Mouse (Mus musculus): ENCODE data around the gene Gm21970.

Gene Gm21970

DNA sequence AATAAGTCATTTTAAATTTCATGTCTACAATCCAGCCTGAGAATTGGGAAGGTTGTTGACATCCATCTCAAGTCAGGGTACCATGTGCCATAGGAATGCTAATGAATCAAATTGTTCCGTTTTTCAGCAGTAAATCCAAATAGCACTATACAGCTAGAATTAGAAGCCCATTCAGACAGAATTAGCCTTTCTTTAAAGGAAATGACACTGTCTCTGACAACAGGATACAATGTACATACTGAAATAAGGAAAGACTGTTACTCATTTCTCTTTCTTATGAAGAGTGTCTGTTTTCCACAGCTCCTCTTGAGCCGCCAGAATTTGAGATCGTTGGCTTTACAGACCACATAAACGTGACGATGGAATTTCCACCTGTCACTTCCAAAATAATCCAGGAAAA lies at the start of gene Gm21970:
Gene Gm21970, plus strand, starts transcription at position 301 of the 400 bp plus-strand sequence.
- no peak for DNase-seq (ENCODE audit: extremely low read depth, insufficient read length, low spot score)

GRCm38 (mm10) chr16:91346491-91346890 lies 45.0 kb upstream of the Gm21970 start:
- DNase-seq (ENCODE audit: extremely low read depth, insufficient read length, low spot score) = no peak

DNA sequence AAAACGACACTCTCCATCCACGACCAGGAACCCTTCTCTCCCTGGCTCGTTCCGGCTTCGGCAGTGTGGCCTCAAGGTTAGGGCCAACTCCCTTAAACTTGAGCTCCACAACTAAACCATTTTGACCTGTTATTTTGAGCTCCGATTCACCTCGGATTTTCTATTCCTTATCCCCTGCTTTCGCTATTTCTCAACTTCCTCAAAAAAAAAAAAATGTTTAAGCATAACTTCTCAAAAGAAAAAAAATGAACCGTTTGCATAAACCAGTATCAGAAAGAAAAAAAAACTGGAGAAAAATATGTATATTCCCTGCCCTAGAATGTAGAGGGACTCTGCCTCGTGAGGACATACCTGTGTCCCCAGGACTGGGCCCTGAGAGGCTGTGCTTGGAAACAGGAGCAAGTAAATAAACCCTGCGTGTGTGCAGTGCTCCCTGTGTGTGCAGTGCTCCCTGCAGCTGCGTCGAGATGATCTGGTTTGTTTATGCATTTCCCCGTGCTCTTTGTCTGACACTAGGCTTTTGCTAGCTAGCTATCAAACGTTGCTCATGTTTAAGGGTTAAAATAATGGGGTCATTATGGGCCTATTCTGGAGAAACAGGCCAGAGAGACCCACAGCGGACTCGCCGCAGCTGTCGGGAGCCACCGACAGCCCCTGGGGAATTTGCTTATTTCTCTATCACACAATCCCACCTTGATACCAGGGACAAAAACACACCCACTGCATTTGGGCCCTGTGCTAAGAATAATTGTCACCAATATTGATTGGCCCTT lies 43.8 kb upstream of the Gm21970 start:
- DNase-seq (ENCODE audit: extremely low read depth, insufficient read length, low spot score) = no peak

- DNase-seq (ENCODE audit: extremely low read depth, insufficient read length, low spot score) = no peak
These were observed 43.3 kb upstream of the Gm21970 start for GRCm38 (mm10) chr16:91348264-91348565.

- DNase-seq (ENCODE audit: extremely low read depth, insufficient read length, low spot score) = no peak
These were observed 42.8 kb upstream of the Gm21970 start for GRCm38 (mm10) chr16:91348588-91349330.

DNA sequence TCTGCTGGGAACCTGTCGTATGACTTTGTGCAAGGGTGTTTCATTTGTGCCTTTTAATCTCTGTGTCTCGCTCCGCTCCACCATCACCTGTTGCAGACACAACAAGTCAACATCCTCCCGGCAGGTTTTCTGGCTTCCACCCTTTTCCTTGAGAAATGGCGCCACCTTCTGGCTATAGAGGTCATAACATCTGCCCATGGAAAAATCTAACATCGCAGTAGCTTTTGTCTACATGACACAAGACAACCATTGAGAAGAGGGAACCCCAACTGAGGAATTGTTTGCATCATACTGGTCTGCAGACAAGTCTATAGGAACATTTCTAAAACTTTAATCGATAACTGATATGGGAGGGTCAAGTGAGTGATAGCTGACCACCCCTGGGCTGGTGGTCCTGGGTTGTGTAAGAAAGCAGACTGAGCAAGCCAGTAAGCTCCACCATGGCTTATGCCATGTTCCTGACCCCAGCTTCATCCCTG lies 39.4 kb upstream of the Gm21970 start:
- DNase-seq (ENCODE audit: extremely low read depth, insufficient read length, low spot score) = no peak

DNA sequence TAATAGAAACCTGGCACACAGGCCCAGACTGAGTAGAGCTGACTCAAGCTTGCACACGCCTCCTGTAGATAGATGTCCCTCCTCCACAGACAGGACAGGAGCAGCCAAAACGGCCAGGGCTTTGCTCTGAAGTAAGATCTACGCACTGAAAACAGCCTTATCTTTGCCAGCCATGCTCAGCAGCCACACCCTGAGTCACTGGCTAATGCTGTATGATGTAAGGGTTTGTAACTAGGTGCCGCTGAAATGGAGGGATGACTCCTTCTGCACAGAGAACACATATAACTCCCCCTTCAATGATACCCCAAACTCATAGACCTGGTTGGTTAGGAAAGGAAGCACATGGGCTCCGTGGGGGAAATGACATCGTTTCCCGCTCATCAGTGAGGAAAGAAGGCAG lies 38.8 kb upstream of the Gm21970 start:
- no peak for DNase-seq (ENCODE audit: extremely low read depth, insufficient read length, low spot score)

- no peak for DNase-seq (ENCODE audit: extremely low read depth, insufficient read length, low spot score)
These were observed 38.3 kb upstream of the Gm21970 start for GRCm38 (mm10) chr16:91353177-91353576.

GRCm38 (mm10) chr16:91353638-91354037 lies 37.9 kb upstream of the Gm21970 start:
- DNase-seq (ENCODE audit: extremely low read depth, insufficient read length, low spot score) = no peak

DNA sequence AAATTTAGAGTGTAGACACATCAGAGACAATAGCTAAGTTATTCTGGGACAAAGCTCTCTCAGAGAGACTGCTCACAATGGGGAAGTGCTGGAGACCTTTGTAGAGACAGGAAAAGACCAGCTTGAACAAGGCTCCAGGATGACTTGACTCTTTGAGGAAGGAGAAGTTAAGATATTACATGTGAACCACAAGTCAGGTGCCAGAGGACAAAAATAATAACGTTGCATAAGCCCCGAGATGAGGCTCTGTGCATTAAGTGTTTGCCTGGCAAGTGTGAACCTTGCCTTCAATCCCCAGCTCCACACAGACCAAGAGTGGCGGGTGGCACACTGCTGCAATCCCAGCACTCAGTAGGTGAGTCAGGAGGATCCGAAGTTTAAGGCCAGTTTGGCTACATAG lies 36.9 kb upstream of the Gm21970 start:
- DNase-seq (ENCODE audit: extremely low read depth, insufficient read length, low spot score) = no peak

DNA sequence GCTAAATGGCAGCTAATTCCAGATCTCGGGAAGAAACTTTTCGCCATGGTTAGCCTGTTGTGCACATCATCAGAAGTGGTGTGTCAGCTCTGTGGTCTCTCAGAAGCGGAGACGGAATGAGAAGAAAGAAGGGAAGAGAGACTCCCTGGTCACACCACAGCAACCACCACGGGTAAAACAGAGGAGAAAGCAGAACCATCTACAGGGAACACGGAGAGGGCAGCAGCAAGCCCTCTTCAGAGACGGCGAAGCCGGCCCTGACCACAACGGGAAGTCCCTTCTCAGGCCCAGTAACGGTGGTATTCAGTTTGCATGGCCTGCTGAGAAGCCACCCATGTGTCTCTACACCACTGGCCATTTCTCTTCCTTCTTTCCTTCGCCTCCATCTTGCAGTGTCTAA lies 36.4 kb upstream of the Gm21970 start:
- DNase-seq (ENCODE audit: extremely low read depth, insufficient read length, low spot score) = no peak

GRCm38 (mm10) chr16:91356760-91357525 lies 34.6 kb upstream of the Gm21970 start:
- DNase-seq (ENCODE audit: extremely low read depth, insufficient read length, low spot score) = no peak

GRCm38 (mm10) chr16:91357526-91357900 lies 34.0 kb upstream of the Gm21970 start:
- no peak for DNase-seq (ENCODE audit: extremely low read depth, insufficient read length, low spot score)

GRCm38 (mm10) chr16:91358555-91358954 lies 33.0 kb upstream of the Gm21970 start:
- DNase-seq (ENCODE audit: extremely low read depth, insufficient read length, low spot score) = no peak

GRCm38 (mm10) chr16:91359531-91359930 lies 32.0 kb upstream of the Gm21970 start:
- DNase-seq (ENCODE audit: extremely low read depth, insufficient read length, low spot score) = no peak

DNA sequence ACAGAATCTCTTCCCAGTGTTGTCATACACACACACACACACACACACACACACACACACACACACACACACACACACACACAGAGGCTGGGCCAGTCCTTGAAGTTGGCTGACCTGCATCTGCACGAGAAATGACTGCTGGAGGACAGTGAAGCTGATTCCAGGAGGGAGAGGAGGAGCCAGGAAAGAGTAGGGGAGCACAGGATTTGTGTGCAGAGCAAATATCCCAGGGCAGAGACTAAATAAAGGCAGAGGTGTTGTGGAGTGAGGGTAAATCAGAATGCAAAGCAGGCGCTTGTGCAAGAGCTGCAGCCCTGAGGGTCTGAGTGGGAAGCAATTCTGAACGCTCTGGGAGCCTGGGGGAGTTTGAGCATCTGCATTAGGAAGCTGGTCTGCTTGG lies 31.4 kb upstream of the Gm21970 start:
- DNase-seq (ENCODE audit: extremely low read depth, insufficient read length, low spot score) = no peak

- no peak for DNase-seq (ENCODE audit: extremely low read depth, insufficient read length, low spot score)
These were observed 29.5 kb upstream of the Gm21970 start for GRCm38 (mm10) chr16:91362006-91362405.

DNA sequence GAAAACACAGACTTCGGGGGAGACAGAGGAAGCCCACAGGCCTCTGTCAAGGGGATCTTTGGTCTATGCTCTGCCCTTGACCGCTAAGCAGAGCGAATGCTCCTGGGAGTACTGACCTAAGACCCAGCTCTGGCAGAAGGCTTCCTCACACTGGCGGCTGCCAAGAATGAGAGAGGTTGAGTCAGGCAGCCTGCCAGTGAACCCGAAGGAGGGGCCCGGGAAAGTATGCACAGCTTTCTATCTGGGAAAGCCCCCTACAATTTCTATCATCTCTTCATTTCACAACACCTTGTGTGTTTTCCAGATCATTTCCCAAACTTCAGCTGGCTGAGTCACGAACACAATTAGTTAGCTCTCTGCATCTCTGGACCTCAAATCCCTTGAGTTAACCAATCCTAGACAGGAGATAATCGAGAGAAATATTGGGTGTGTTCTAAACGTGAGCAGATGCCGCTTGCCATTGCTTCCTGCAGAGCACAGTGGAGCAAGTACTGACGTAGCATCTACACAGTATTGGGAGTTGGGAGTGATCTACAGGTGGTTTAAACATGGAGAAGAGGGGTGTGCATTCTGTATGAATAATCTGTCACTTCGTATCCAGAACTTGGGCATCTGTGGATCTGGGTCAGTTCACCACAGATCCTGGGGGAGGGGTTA lies 28.8 kb upstream of the Gm21970 start:
- peak; percentile 50 for DNase-seq (ENCODE audit: extremely low read depth, insufficient read length, low spot score)

DNA sequence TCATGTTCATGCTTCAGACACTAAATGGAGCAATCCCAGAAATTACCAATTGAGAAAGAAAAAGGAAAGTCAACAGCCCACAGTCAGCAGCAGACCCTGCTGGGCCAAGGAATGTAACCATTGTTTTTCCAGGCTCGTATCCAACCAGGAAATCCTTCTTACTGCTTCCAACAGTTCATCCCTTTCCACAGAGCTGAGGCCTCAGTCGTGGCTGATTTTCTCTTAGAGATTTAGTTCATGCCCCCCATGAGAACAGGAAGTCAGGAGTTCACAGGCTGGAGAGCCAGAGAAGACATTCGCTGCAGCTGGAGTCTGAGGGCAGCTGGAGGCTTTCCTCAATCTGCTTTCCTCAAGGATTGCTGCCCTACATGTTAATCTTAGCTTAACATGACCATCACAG lies 28.0 kb upstream of the Gm21970 start:
- peak; percentile 39 for DNase-seq (ENCODE audit: extremely low read depth, insufficient read length, low spot score)

- DNase-seq (ENCODE audit: extremely low read depth, insufficient read length, low spot score) = no peak
These were observed 25.0 kb upstream of the Gm21970 start for GRCm38 (mm10) chr16:91366567-91366966.

GRCm38 (mm10) chr16:91367066-91367465 lies 24.5 kb upstream of the Gm21970 start:
- no peak for DNase-seq (ENCODE audit: extremely low read depth, insufficient read length, low spot score)
